Mouse (Mus musculus) heart, postnatal 0 days (tissue): ENCODE data around the gene Slc25a11.

Source experiments
- CTCF ChIP-seq: IDR thresholded peaks from 2 replicates; pipeline ENCODE4 v1.5.1; 2016; ENCODE audit warnings: antibody characterized with exemption, control low read depth, low read depth
- EP300 ChIP-seq: IDR thresholded peaks from 2 replicates; pipeline ENCODE4 v1.6.1; 2016; ENCODE audit warnings: antibody characterized with exemption, low read depth

DNA sequence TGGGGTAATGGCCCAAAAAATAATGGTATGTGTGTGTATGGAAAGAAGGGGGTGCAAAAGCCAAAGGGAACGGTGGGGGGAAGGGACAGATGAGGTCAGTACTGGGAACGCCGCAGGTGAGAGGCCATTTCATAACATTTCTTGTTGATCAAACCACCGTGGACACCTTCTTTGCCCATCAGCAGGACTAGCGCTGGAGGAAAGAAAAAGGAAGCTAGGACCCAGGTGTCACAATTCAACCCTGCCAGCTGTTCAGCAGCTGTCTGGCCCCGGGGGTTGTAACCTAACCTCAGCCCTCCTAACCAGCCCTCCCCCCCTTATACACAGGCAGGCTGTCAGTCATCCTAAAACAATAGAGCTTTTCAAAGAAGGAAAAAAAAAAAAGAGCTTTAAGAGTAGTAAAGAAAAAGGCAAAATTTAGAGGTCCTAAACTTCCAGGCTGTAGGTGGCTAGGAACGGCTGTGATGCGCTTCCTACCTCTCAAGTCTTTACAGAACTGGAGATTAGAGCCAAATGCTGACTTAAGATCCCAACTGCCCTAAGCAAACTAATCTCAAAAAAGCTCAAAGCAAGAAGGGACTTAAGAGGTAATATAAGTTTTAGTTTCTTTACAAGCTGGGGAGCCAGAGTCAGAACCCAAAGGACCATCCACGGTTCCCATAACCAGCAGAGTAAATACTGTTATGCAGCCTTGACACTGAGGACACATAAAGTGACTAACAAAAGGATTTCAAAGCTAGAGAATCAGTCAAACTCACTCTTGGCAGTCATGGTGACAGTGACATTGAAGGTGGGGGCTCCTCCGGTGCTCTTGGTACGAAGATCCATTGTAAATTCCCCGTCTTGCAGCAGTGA, 5.0 kb upstream of the Slc25a11 start:
- no peak for TF ChIP-seq CTCF
- 0 out of 2 replicates have a peak, but pooled peaks have one; percentile 21 for TF ChIP-seq EP300
